Mouse (Mus musculus) monocyte, adult 59 days (primary cell): ENCODE data around the gene Tmem63c. TPM values are rescaled to one million over a fixed set of nuclear protein-coding genes. Genes with fewer than 3 reads are reported as not detected.

Source experiments
- total RNA-seq, 2 experiments: library from RNA; stranded (reverse); gene quantifications; one replicate each; pipeline ENCODE4 v1.2.4; 2023

Tmem63c gene
- not detected for total RNA-seq

GRCm38 (mm10) chr12:87021040-87021439, at the start of gene Tmem63c:
Tmem63c (plus strand) TSS chr12:87021340.

GRCm38 (mm10) chr12:86989890-86990754, 31.0 kb upstream of the Tmem63c start, which contains the start of gene Zdhhc22:
Zdhhc22 (minus strand) TSS chr12:86990430.

GRCm38 (mm10) chr12:87102165-87102631, 81.1 kb downstream of the Tmem63c start, which contains the start of gene Ngb:
Ngb (minus strand) TSS chr12:87102539.

Other genes with a start within 250 kb of the Tmem63c start
- 10 to 100 TPM; 23.8 to 26.1 TPM for gene Irf2bpl, start 136.5 kb upstream of the Tmem63c start, total RNA-seq
- gene Cipc, start 74.3 kb upstream of the Tmem63c start, total RNA-seq: 10 to 100 TPM; 13.9 TPM
- gene Zdhhc22, start 30.9 kb upstream of the Tmem63c start, total RNA-seq: not detected
- under 1 TPM in 1 of 2 experiments, not detected in 1; 0.79 TPM for gene Ngb, start 81.2 kb downstream of the Tmem63c start, total RNA-seq
- gene Gstz1, start 125.8 kb downstream of the Tmem63c start, total RNA-seq: 1 to 10 TPM; 7.6 to 8.5 TPM
- gene Pomt2, start 126.6 kb downstream of the Tmem63c start, total RNA-seq: 1 to 10 TPM; 5.0 to 5.6 TPM
- not detected for gene Samd15, start 178.4 kb downstream of the Tmem63c start, total RNA-seq
- gene Tmed8, start 179.1 kb downstream of the Tmem63c start, total RNA-seq: 1 to 10 TPM; 7.0 to 7.2 TPM
- gene Noxred1, start 217.4 kb downstream of the Tmem63c start, total RNA-seq: under 1 TPM; 0.50 to 0.61 TPM
- gene Vipas39, start 244.9 kb downstream of the Tmem63c start, total RNA-seq: 10 to 100 TPM; 24.7 to 25.7 TPM
- gene Ahsa1, start 245.1 kb downstream of the Tmem63c start, total RNA-seq: 10 to 100 TPM; 82.8 to 93.1 TPM